Mouse (Mus musculus) bone marrow, adult 2 months (tissue): Measurements from ENCODE around the gene Gfi1b.

Experiments used
- CTCF ChIP-seq: fragments of 200-500 bp; IDR thresholded peaks from 2 replicates; pipeline ENCODE4 v1.5.1; 2011; ENCODE audit warnings: low read length, control low read depth; ENCODE audit not compliant: control insufficient read depth, insufficient read depth
- POLR2A ChIP-seq: fragments of 200-500 bp; IDR thresholded peaks from 2 replicates; pipeline ENCODE4 v1.6.1; 2011; ENCODE audit warnings: low read depth, mild to moderate bottlenecking, control low read depth, low read length, borderline replicate concordance; ENCODE audit not compliant: control insufficient read depth

DNA sequence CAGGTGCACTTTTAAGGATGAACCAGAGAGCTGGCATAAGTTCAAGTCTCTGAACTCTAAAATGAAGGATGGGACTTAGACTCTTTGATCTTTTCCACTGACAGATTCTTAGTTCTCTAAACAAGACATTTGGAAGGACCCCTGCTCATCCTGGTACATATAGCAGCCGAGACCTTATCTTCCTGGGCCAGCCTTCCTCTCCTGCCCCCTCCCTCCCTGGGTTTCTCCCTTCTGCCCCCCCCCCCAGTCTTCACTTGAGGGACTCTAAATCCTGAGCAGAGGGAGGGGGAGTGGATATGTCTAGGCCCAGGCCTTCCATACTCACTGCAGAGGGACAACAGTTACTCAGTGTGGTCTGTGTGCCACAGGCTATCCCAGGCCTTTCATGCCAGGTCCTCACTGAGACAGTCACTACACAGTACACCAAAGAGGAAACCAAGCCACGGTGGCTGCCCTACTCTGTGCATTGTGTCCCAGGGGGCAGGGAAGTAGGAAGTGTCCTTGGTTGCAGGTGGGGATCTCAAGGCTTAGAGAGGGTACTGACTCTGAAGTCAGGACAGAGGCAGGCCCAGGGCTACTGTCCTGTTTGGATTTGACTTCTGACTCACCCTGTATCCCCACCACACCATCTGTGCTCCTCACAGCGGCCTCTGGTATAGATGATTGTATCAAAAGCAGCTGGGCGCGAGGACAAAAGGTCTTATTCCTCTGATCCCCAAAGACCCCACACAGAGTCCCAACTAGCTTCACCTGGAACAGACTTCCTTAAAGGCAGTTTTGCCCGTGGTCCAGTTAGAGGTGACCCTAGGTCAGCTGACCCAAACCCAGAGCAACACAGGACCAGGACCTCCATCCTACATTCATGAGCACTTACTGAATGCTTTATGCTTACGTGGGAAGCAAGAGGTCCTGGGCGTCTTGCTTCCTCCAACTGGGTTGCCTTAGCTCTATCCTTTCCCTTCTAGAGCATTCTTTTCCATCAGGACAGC, 4.0 kb downstream of the Gfi1b start:
- TF ChIP-seq CTCF (no peak), POLR2A (no peak)
